Mouse (Mus musculus): ENCODE results near the gene Stx18. TPM values are rescaled to one million over a fixed set of nuclear protein-coding genes. Genes with fewer than 3 reads are reported as not detected.

Gene Stx18
- polyA plus RNA-seq, 1 experiment from 2014 or later, result 34.0 TPM

DNA sequence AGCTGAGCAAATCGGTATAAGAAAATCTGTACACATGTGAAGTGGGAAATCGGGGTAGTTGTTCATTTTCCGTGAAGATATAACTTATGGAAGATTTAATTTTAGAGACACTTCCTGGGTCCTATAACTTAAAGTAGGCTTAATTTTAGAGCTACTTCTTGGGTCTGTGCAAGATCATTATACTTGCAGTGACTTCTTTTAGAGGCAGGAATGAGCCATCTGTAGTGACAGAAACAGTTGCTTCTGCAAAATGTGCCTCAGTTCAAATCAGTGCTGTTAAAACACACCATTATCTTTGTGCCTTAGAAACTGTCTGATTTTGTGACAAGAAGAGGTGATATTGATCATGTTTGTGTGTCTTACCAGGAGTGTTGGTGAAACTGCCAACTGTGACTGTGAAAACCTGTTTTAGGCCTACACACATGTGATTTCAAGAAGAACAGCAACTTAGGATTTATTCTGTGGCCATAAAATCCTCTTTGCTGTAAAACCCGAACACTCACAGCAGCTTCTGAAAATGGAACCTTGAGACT, 25.6 kb downstream of the Stx18 start:
- Histone ChIP-seq H3K4me3 (ENCODE audit: low read depth, low read length) (no peak overlapping the region), H3K4me1 (replicated peaks; ENCODE audit: control insufficient read depth, insufficient read depth, low read length) (no peaks in the 10 kb centered on the region), H3K27ac (ENCODE audit: low read depth) (no peak overlapping the region), H3K9ac (ENCODE audit: low read length) (no peak overlapping the region), H3K36me3 (ENCODE audit: control insufficient read depth, insufficient read depth, low read length) (no peaks in the 10 kb centered on the region), H3K9me3 (ENCODE audit: control insufficient read depth, low read length) (no peaks in the 10 kb centered on the region), H3K27me3 (replicated peaks; ENCODE audit: control insufficient read depth, insufficient read depth, low read length) (no peaks in the 10 kb centered on the region), H3K4me2 (ENCODE audit: low read length) (no peak overlapping the region)
- 78% methylated on average over 4 of the region's 4 CpGs for WGBS
- no peak for DNase-seq (ENCODE audit: low spot score)
- ATAC-seq (replicated peaks; ENCODE audit: low FRiP score, low TSS enrichment, low read depth), result no peak

DNA sequence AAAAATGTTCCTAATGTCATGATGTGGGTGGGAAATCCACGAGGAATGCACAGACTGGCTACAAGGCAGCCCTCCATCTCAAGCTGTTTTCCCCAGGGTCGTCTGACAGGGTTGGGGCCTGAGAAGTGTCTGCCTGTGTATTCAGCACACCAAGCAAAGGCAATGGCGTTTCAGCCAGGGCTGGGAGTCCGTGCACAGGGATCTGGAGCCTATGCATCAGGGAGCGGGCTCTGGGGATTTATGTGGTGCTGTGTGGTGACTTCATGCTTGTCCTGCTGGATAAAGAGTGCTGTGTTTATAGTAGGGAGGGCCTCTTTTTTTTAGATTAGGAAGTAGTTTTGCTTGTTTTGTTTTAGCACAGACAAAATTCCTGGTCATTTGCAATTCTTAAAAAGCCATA, 26.2 kb downstream of the Stx18 start:
- no peaks in the 10 kb centered on the region for H3K27me3 ChIP-seq (replicated peaks; ENCODE audit: control insufficient read depth, insufficient read depth, low read length)
- WGBS, result 23% methylated on average over 5 of the region's 5 CpGs
- no peak overlapping the region for H3K27ac ChIP-seq (ENCODE audit: low read depth)
- no peak overlapping the region for H3K4me3 ChIP-seq (ENCODE audit: low read depth, low read length)
- H3K36me3 ChIP-seq (ENCODE audit: control insufficient read depth, insufficient read depth, low read length), result no peaks in the 10 kb centered on the region
- H3K9me3 ChIP-seq (ENCODE audit: control insufficient read depth, low read length), result no peaks in the 10 kb centered on the region
- no peaks in the 10 kb centered on the region for H3K4me1 ChIP-seq (replicated peaks; ENCODE audit: control insufficient read depth, insufficient read depth, low read length)
- H3K4me2 ChIP-seq (ENCODE audit: low read length), result no peak overlapping the region
- ATAC-seq (replicated peaks; ENCODE audit: low FRiP score, low TSS enrichment, low read depth), result no peak
- H3K9ac ChIP-seq (ENCODE audit: low read length), result no peak overlapping the region
- DNase-seq (ENCODE audit: low spot score), result no peak

DNA sequence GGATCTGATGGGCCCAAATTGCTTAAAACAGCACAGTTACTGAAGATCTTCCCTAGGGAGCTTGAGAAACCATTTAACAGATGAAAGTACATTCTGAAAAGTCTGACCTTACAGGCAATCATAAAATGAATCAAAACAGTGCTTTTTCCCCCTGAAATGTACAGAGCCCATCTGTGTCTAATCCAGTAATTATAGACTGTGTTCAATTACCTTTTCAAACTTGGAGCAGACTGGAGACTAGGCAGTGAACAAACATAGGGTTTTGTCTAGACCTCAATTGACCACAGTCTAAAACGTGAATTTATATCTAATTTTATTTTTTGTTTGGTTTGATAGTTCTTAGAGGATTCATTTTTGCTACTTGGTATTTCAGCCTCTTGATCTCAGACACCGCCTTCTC, 26.9 kb downstream of the Stx18 start:
- no peaks in the 10 kb centered on the region for H3K27me3 ChIP-seq (replicated peaks; ENCODE audit: control insufficient read depth, insufficient read depth, low read length)

DNA sequence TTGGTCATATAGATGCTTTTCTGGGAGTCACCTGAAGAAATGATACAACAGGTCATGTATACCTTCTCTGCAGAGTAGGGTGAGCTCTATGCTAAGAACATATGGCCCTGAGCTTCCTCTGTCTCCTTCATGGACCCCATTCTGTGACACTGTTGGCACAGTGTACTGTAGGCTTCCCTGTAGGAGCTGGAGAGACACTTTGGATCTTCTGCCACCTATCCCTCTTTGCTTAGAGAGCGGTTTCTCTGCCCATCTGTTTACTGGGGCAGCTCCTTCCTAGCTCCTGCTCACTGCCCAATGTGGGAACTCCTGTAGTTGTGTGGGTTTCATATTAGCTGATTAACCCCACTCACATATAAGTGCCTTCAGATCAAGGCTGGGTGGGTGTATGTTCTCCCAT, 28.1 kb downstream of the Stx18 start:
- Histone ChIP-seq H3K4me2 (ENCODE audit: low read length) (no peak overlapping the region), H3K9ac (ENCODE audit: low read length) (no peak overlapping the region), H3K4me3 (ENCODE audit: low read depth, low read length) (no peak overlapping the region), H3K27me3 (replicated peaks; ENCODE audit: control insufficient read depth, insufficient read depth, low read length) (no peaks in the 10 kb centered on the region), H3K27ac (ENCODE audit: low read depth) (no peak overlapping the region), H3K4me1 (replicated peaks; ENCODE audit: control insufficient read depth, insufficient read depth, low read length) (no peaks in the 10 kb centered on the region), H3K36me3 (ENCODE audit: control insufficient read depth, insufficient read depth, low read length) (no peaks in the 10 kb centered on the region), H3K9me3 (ENCODE audit: control insufficient read depth, low read length) (no peaks in the 10 kb centered on the region)
- no peak for DNase-seq (ENCODE audit: low spot score)
- 88% methylated on average over 1 of the region's 1 CpGs for WGBS
- no peak for ATAC-seq (replicated peaks; ENCODE audit: low FRiP score, low TSS enrichment, low read depth)

More for the DNA sequence above, 26.9 kb downstream of the Stx18 start:
- no peak for DNase-seq (ENCODE audit: low spot score)
- Histone ChIP-seq H3K9ac (ENCODE audit: low read length) (no peak overlapping the region), H3K36me3 (ENCODE audit: control insufficient read depth, insufficient read depth, low read length) (no peaks in the 10 kb centered on the region), H3K4me1 (replicated peaks; ENCODE audit: control insufficient read depth, insufficient read depth, low read length) (no peaks in the 10 kb centered on the region), H3K4me3 (ENCODE audit: low read depth, low read length) (no peak overlapping the region), H3K9me3 (ENCODE audit: control insufficient read depth, low read length) (no peaks in the 10 kb centered on the region), H3K4me2 (ENCODE audit: low read length) (no peak overlapping the region), H3K27ac (ENCODE audit: low read depth) (no peak overlapping the region)
- 69% methylated on average over 2 of the region's 2 CpGs for WGBS
- no peak for ATAC-seq (replicated peaks; ENCODE audit: low FRiP score, low TSS enrichment, low read depth)

DNA sequence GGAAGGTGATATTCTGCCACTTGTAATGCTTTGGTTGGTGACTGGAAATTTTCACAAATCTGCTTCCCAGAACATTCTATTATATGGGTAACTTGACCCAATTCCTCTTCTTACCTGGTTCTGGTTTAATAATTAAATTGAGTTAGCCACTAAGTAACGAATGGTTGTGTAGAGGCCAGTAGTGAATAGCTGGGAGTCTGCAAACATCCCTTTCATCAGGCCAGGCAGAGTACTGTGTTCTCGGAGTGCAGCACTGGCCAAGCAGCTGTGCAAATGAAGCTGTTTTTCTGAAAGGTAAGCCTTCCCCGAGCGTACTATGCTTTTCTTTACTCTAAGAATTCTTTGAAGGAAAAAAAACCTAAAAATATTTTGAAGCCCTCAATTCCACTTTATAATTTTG, 37.8 kb downstream of the Stx18 start:
- no peak for DNase-seq (ENCODE audit: low spot score)
- no peak overlapping the region for H3K27ac ChIP-seq (ENCODE audit: low read depth)
- WGBS, result 73% methylated on average over 4 of the region's 4 CpGs
- no peaks in the 10 kb centered on the region for H3K36me3 ChIP-seq (ENCODE audit: control insufficient read depth, insufficient read depth, low read length)
- no peak overlapping the region for H3K4me3 ChIP-seq (ENCODE audit: low read depth, low read length)
- peaks cover 4% of the 10 kb centered on the region; the same call in 1 of the 2 replicates for H3K4me1 ChIP-seq (replicated peaks; ENCODE audit: control insufficient read depth, insufficient read depth, low read length)
- no peak for ATAC-seq (replicated peaks; ENCODE audit: low FRiP score, low TSS enrichment, low read depth)
- H3K9ac ChIP-seq (ENCODE audit: low read length), result no peak overlapping the region
- no peaks in the 10 kb centered on the region for H3K9me3 ChIP-seq (ENCODE audit: control insufficient read depth, low read length)
- H3K4me2 ChIP-seq (ENCODE audit: low read length), result no peak overlapping the region
- no peaks in the 10 kb centered on the region for H3K27me3 ChIP-seq (replicated peaks; ENCODE audit: control insufficient read depth, insufficient read depth, low read length)

DNA sequence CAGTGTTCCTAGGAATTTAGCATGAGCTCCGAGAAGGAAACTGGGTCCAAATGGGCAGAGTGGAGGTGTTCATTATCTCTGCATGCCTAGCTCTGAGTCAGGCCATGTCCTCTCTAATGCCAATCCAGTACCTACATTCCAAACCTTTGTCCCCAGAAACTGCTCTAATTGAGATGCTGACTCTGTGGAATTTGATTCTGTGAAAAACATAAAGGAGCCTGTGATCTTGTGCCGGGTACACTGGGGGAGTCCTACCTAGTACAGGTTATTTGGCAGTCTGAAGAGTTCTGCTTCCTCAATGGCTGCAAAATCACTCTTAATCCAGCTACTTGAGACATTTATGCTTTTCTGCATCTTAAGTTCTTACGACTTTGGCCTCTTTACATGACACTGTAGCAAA, 40.0 kb downstream of the Stx18 start:
- Histone ChIP-seq H3K9me3 (ENCODE audit: control insufficient read depth, low read length) (no peaks in the 10 kb centered on the region), H3K36me3 (ENCODE audit: control insufficient read depth, insufficient read depth, low read length) (no peaks in the 10 kb centered on the region), H3K27ac (ENCODE audit: low read depth) (no peak overlapping the region), H3K4me1 (replicated peaks; ENCODE audit: control insufficient read depth, insufficient read depth, low read length) (peaks cover 16% of the 10 kb centered on the region), H3K27me3 (replicated peaks; ENCODE audit: control insufficient read depth, insufficient read depth, low read length) (no peaks in the 10 kb centered on the region), H3K4me3 (ENCODE audit: low read depth, low read length) (no peak overlapping the region), H3K4me2 (ENCODE audit: low read length) (no peak overlapping the region), H3K9ac (ENCODE audit: low read length) (no peak overlapping the region)
- DNase-seq (ENCODE audit: low spot score), result no peak
- no peak for ATAC-seq (replicated peaks; ENCODE audit: low FRiP score, low TSS enrichment, low read depth)
- WGBS, result 89% methylated on average over 3 of the region's 3 CpGs

DNA sequence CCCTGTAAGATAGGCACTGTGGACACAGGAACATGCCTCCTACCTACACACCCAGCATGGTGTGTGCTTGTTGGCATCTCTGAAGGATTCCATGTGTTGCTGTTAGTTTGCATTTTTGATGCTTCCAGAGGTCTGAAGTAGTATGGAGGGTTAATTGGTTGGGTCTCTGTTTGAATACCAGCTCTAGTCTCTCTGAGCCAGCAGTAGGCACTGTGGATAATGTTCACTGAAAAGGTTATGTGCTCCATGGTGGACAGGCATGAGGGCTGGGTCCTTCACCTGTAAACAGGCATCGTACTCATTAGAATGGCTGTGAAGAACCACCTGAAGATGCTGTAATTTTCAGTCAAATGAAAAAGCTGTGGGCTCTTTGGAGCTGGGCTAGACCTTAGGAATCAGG, 41.9 kb downstream of the Stx18 start:
- 93% methylated on average over 1 of the region's 1 CpGs for WGBS
- Histone ChIP-seq H3K4me1 (replicated peaks; ENCODE audit: control insufficient read depth, insufficient read depth, low read length) (peaks cover 18% of the 10 kb centered on the region), H3K4me3 (ENCODE audit: low read depth, low read length) (no peak overlapping the region), H3K27ac (ENCODE audit: low read depth) (no peak overlapping the region), H3K9me3 (ENCODE audit: control insufficient read depth, low read length) (no peaks in the 10 kb centered on the region), H3K27me3 (replicated peaks; ENCODE audit: control insufficient read depth, insufficient read depth, low read length) (no peaks in the 10 kb centered on the region), H3K9ac (ENCODE audit: low read length) (no peak overlapping the region), H3K36me3 (ENCODE audit: control insufficient read depth, insufficient read depth, low read length) (no peaks in the 10 kb centered on the region), H3K4me2 (ENCODE audit: low read length) (no peak overlapping the region)
- DNase-seq (ENCODE audit: low spot score) (no peak), ATAC-seq (replicated peaks; ENCODE audit: low FRiP score, low TSS enrichment, low read depth) (no peak)

DNA sequence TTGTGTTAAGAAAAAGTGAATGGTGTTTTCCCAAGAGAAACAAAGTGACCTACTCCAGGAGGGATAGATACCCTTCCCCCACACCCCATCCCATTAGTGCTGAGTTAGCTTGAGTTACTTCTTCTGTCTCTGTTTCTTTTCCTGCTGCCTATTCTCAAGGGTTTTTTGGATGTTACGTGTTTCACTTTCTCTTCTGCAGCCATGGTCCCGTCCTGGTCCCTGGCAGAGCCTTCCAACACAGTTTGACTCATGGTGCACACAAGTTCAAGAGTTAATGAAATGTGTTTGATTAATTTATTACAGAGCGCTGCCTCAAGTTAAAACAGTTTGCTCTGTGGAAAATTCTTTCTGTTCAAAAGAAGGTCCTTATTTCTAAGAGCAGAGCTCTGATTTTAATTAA, 44.0 kb downstream of the Stx18 start:
- Histone ChIP-seq H3K9ac (ENCODE audit: low read length) (no peak overlapping the region), H3K4me3 (ENCODE audit: low read depth, low read length) (no peak overlapping the region), H3K27me3 (replicated peaks; ENCODE audit: control insufficient read depth, insufficient read depth, low read length) (no peaks in the 10 kb centered on the region), H3K27ac (ENCODE audit: low read depth) (no peak overlapping the region), H3K4me2 (ENCODE audit: low read length) (no peak overlapping the region), H3K36me3 (ENCODE audit: control insufficient read depth, insufficient read depth, low read length) (no peaks in the 10 kb centered on the region), H3K4me1 (replicated peaks; ENCODE audit: control insufficient read depth, insufficient read depth, low read length) (peaks cover 18% of the 10 kb centered on the region), H3K9me3 (ENCODE audit: control insufficient read depth, low read length) (no peaks in the 10 kb centered on the region)
- no peak for ATAC-seq (replicated peaks; ENCODE audit: low FRiP score, low TSS enrichment, low read depth)
- 55% methylated on average over 3 of the region's 3 CpGs for WGBS
- no peak for DNase-seq (ENCODE audit: low spot score)

DNA sequence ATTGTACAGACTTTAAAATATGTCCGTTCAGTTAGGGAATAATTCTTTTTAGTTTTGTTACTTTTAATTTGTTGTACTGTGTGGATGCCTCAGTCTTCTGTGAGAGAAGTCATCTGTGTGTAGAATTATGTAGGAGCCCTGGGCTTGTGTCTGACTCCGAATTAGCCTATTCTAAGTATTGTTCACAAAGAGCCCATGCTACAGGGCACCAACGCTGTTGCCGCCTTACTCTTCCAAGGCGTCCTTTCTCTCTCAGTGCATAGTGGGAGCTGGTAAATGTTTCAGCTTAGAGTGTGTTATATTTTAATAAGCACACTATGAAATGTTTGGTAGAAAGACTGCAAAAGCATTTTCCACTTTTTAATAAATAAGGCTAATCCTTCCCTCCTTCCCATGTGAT, 44.8 kb downstream of the Stx18 start:
- no peaks in the 10 kb centered on the region for H3K9me3 ChIP-seq (ENCODE audit: control insufficient read depth, low read length)
- H3K27me3 ChIP-seq (replicated peaks; ENCODE audit: control insufficient read depth, insufficient read depth, low read length), result no peaks in the 10 kb centered on the region
- no peak overlapping the region for H3K9ac ChIP-seq (ENCODE audit: low read length)
- no peak overlapping the region for H3K4me2 ChIP-seq (ENCODE audit: low read length)
- no peak overlapping the region for H3K4me3 ChIP-seq (ENCODE audit: low read depth, low read length)
- H3K4me1 ChIP-seq (replicated peaks; ENCODE audit: control insufficient read depth, insufficient read depth, low read length), result peaks cover 18% of the 10 kb centered on the region
- no peaks in the 10 kb centered on the region for H3K36me3 ChIP-seq (ENCODE audit: control insufficient read depth, insufficient read depth, low read length)
- DNase-seq (ENCODE audit: low spot score) (no peak), ATAC-seq (replicated peaks; ENCODE audit: low FRiP score, low TSS enrichment, low read depth) (no peak)
- WGBS, result 72% methylated on average over 5 of the region's 5 CpGs
- H3K27ac ChIP-seq (ENCODE audit: low read depth), result no peak overlapping the region

All from intestine, embryonic 14.5 days (tissue).